Mouse (Mus musculus) kidney, postnatal 14 days (tissue): Measurements from ENCODE around the gene Cox7a1.
A peak's percentile ranks its signal among the peaks of the same experiment; 100 is the strongest.

ENCODE experiments used
- DNase-seq: peaks from one replicate; pipeline ENCODE4 v3.0.0; 2022; ENCODE audit warnings: mixed read lengths

Cox7a1 gene

GRCm38 (mm10) chr7:30222205-30222604 is 38.3 kb downstream of the Cox7a1 start:
- no peak for DNase-seq

GRCm38 (mm10) chr7:30224206-30224605 is 40.3 kb downstream of the Cox7a1 start:
- no peak for DNase-seq

GRCm38 (mm10) chr7:30231328-30231668 is 47.4 kb downstream of the Cox7a1 start:
- no peak for DNase-seq

- peak; percentile 99 for DNase-seq
Observed at GRCm38 (mm10) chr7:30231669-30232454, 47.9 kb downstream of the Cox7a1 start, which contains the start of the genes Polr2i and Tbcb. Polr2i (plus strand) TSS chr7:30231948. Tbcb (minus strand) TSS chr7:30232272.

- peak; percentile 70 for DNase-seq
Observed at GRCm38 (mm10) chr7:30232631-30233148, 48.7 kb downstream of the Cox7a1 start.

- DNase-seq, result peak; percentile 14
Observed at GRCm38 (mm10) chr7:30233387-30233786, 49.4 kb downstream of the Cox7a1 start.

GRCm38 (mm10) chr7:30234276-30234858 is 50.4 kb downstream of the Cox7a1 start:
- DNase-seq, result peak; percentile 81

- DNase-seq, result no peak
Observed at GRCm38 (mm10) chr7:30235091-30235490, 51.1 kb downstream of the Cox7a1 start.

- DNase-seq, result no peak
Observed at GRCm38 (mm10) chr7:30235625-30236024, 51.7 kb downstream of the Cox7a1 start, which contains the start of gene Ovol3. Ovol3 (minus strand) TSS chr7:30235725.
